Mouse (Mus musculus) neural tube, embryonic 12.5 days (tissue): ENCODE measurements around the gene Gm38100. TPM values are rescaled to one million over a fixed set of nuclear protein-coding genes. Genes with fewer than 3 reads are reported as not detected.
A peak's percentile ranks its signal among the peaks of the same experiment; 100 is the strongest.

ENCODE experiments used
- ATAC-seq: fragments of 200-750 bp; cut with Nextera tagmentation; 2 replicates; pipeline ENCODE4 v1.8.0; 2017; ENCODE audit warnings: low read depth, mild to moderate bottlenecking, moderate TSS enrichment, moderate library complexity; ENCODE audit not compliant: low FRiP score
- H3K27ac ChIP-seq: fragments of 300-500 bp; sonication (generic); 2 replicates; pipeline ENCODE4 v1.5.1; 2016
- H3K27me3 ChIP-seq: fragments of 300-500 bp; sonication (generic); replicated peaks from 2 replicates; pipeline ENCODE4 v1.6.1; 2016; ENCODE audit warnings: mild to moderate bottlenecking
- H3K36me3 ChIP-seq: fragments of 300-500 bp; sonication (generic); 2 replicates; pipeline ENCODE4 v1.6.1; 2016; ENCODE audit warnings: mild to moderate bottlenecking
- H3K4me1 ChIP-seq: fragments of 300-500 bp; sonication (generic); 2 replicates; pipeline ENCODE4 v1.6.1; 2016
- H3K4me2 ChIP-seq: fragments of 300-500 bp; sonication (generic); replicated peaks from 2 replicates; pipeline ENCODE4 v1.6.1; 2016; ENCODE audit warnings: mild to moderate bottlenecking
- H3K4me3 ChIP-seq: fragments of 300-500 bp; sonication (generic); 2 replicates; pipeline ENCODE4 v1.5.1; 2016
- H3K9ac ChIP-seq: fragments of 300-500 bp; sonication (generic); 2 replicates; pipeline ENCODE4 v1.6.1; 2016; ENCODE audit warnings: mild to moderate bottlenecking
- H3K9me3 ChIP-seq: fragments of 300-500 bp; sonication (generic); 2 replicates; pipeline ENCODE4 v1.6.1; 2016; ENCODE audit warnings: mild to moderate bottlenecking
- WGBS: fragments of 180-500 bp; shearing (Covaris S2); methylation state at CpG from one replicate; pipeline ENCODE4 v1.1.7; 2016; 5-methylcytosine and 5-hydroxymethylcytosine counted together
- polyA plus RNA-seq: library from polyadenylated mRNA; unstranded; fragments of >200 nt; fragmentation: Nextera tagmentation; extraction: Ambion mirVana; gene quantifications from 2 replicates; pipeline ENCODE4 v1.2.1, GENCODE M21; 2016

Gm38100 gene
- not detected in 2 replicates for polyA plus RNA-seq

GRCm38 (mm10) chr1:175920029-175920428, at the start of gene Gm38100:
Gm38100 (plus strand) TSS chr1:175920329.
- Histone ChIP-seq H3K4me1 (no peaks in the 10 kb centered on the region), H3K9ac (no peak within 1 kb of the TSS), H3K4me3 (no peak within 1 kb of the TSS), H3K27me3 (no peaks in the 10 kb centered on the region), H3K9me3 (no peaks in the 10 kb centered on the region), H3K27ac (no peak within 1 kb of the TSS), H3K4me2 (no peak within 1 kb of the TSS), H3K36me3 (no peaks in the 10 kb centered on the region)
- no peak for ATAC-seq
- WGBS, result 89% methylated on average over 9 of the region's 9 CpGs

- H3K4me3 ChIP-seq, result no peak overlapping the region
- H3K4me2 ChIP-seq, result no peak overlapping the region
- no peaks in the 10 kb centered on the region for H3K27me3 ChIP-seq
- no peak for ATAC-seq
- no peak overlapping the region for H3K27ac ChIP-seq
- no peak overlapping the region for H3K9ac ChIP-seq
- WGBS, result 76% methylated on average over 3 of the region's 3 CpGs
- no peaks in the 10 kb centered on the region; the same call in 1 of the 2 replicates for H3K4me1 ChIP-seq
- H3K9me3 ChIP-seq, result no peaks in the 10 kb centered on the region
- H3K36me3 ChIP-seq, result no peaks in the 10 kb centered on the region
Observed at GRCm38 (mm10) chr1:175870716-175871115, 49.4 kb upstream of the Gm38100 start.

- Histone ChIP-seq H3K4me3 (no peak overlapping the region), H3K27me3 (no peaks in the 10 kb centered on the region), H3K9me3 (no peaks in the 10 kb centered on the region), H3K4me2 (no peak overlapping the region), H3K36me3 (no peaks in the 10 kb centered on the region), H3K27ac (no peak overlapping the region), H3K4me1 (no peaks in the 10 kb centered on the region), H3K9ac (no peak overlapping the region)
- ATAC-seq, result no peak
- WGBS, result 67% methylated on average over 6 of the region's 6 CpGs
Observed at GRCm38 (mm10) chr1:175872028-175872816, 47.9 kb upstream of the Gm38100 start.

GRCm38 (mm10) chr1:175880453-175881296, 39.5 kb upstream of the Gm38100 start, which contains the start of gene Exo1:
Exo1 (plus strand) TSS chr1:175880581.
- under 1% methylated on average over 66 of the region's 66 CpGs for WGBS

GRCm38 (mm10) chr1:175883398-175883797, 36.7 kb upstream of the Gm38100 start:
- ATAC-seq, result no peak
- Histone ChIP-seq H3K9ac (no peak overlapping the region), H3K36me3 (peaks cover 16% of the 10 kb centered on the region; the same call in 1 of the 2 replicates), H3K27ac (no peak overlapping the region), H3K4me1 (peaks cover 8% of the 10 kb centered on the region; the same call in 1 of the 2 replicates), H3K4me3 (no peak overlapping the region), H3K27me3 (no peaks in the 10 kb centered on the region), H3K4me2 (no peak overlapping the region), H3K9me3 (no peaks in the 10 kb centered on the region)
- 91% methylated on average over 3 of the region's 3 CpGs for WGBS

More at GRCm38 (mm10) chr1:175880453-175881296, 39.5 kb upstream of the Gm38100 start, which contains the start of gene Exo1:
- H3K4me2 ChIP-seq, result peak within 1 kb of the TSS; percentile 84
- peak within 1 kb of the TSS; percentile 62; the same call in 1 of the 2 replicates for H3K27ac ChIP-seq
- no peaks in the 10 kb centered on the region for H3K27me3 ChIP-seq
- ATAC-seq, result peak; percentile 97
- H3K4me1 ChIP-seq, result peaks cover 8% of the 10 kb centered on the region; the same call in 1 of the 2 replicates
- no peaks in the 10 kb centered on the region for H3K9me3 ChIP-seq
- H3K36me3 ChIP-seq, result peaks cover 16% of the 10 kb centered on the region; the same call in 1 of the 2 replicates
- H3K4me3 ChIP-seq, result peak within 1 kb of the TSS; percentile 74
- H3K9ac ChIP-seq, result peak within 1 kb of the TSS; percentile 72

GRCm38 (mm10) chr1:175893263-175893662, 26.9 kb upstream of the Gm38100 start:
- ATAC-seq, result no peak
- Histone ChIP-seq H3K36me3 (peaks cover 23% of the 10 kb centered on the region), H3K4me2 (no peak overlapping the region), H3K9ac (no peak overlapping the region), H3K9me3 (no peaks in the 10 kb centered on the region), H3K4me3 (no peak overlapping the region), H3K4me1 (no peaks in the 10 kb centered on the region), H3K27me3 (no peaks in the 10 kb centered on the region), H3K27ac (no peak overlapping the region)
- WGBS, result 91% methylated on average over 6 of the region's 6 CpGs

GRCm38 (mm10) chr1:175893726-175894125, 26.4 kb upstream of the Gm38100 start:
- 95% methylated on average over 12 of the region's 12 CpGs for WGBS
- Histone ChIP-seq H3K9me3 (no peaks in the 10 kb centered on the region), H3K27me3 (no peaks in the 10 kb centered on the region), H3K4me3 (no peak overlapping the region), H3K9ac (no peak overlapping the region), H3K27ac (no peak overlapping the region), H3K4me1 (no peaks in the 10 kb centered on the region), H3K36me3 (peaks cover 23% of the 10 kb centered on the region), H3K4me2 (no peak overlapping the region)
- no peak for ATAC-seq

GRCm38 (mm10) chr1:175911207-175911606, 8.9 kb upstream of the Gm38100 start:
- no peak overlapping the region for H3K27ac ChIP-seq
- WGBS, result 93% methylated on average over 2 of the region's 2 CpGs
- ATAC-seq, result no peak

GRCm38 (mm10) chr1:175912038-175912437, 8.1 kb upstream of the Gm38100 start:
- Histone ChIP-seq H3K9me3 (no peaks in the 10 kb centered on the region), H3K9ac (no peak overlapping the region), H3K4me1 (no peaks in the 10 kb centered on the region), H3K27ac (no peak overlapping the region), H3K36me3 (peaks cover 17% of the 10 kb centered on the region; the same call in 1 of the 2 replicates), H3K27me3 (no peaks in the 10 kb centered on the region), H3K4me3 (no peak overlapping the region), H3K4me2 (no peak overlapping the region)
- no peak for ATAC-seq
- 93% methylated on average over 3 of the region's 3 CpGs for WGBS

More at GRCm38 (mm10) chr1:175911207-175911606, 8.9 kb upstream of the Gm38100 start:
- Histone ChIP-seq H3K9ac (no peak overlapping the region), H3K36me3 (peaks cover 19% of the 10 kb centered on the region; the same call in 1 of the 2 replicates), H3K9me3 (no peaks in the 10 kb centered on the region), H3K4me2 (no peak overlapping the region), H3K4me3 (no peak overlapping the region), H3K27me3 (no peaks in the 10 kb centered on the region), H3K4me1 (no peaks in the 10 kb centered on the region)

GRCm38 (mm10) chr1:175913728-175914303, 6.3 kb upstream of the Gm38100 start:
- Histone ChIP-seq H3K9ac (no peak overlapping the region), H3K4me3 (no peak overlapping the region), H3K36me3 (peaks cover 7% of the 10 kb centered on the region; the same call in 1 of the 2 replicates), H3K4me1 (no peaks in the 10 kb centered on the region), H3K4me2 (no peak overlapping the region), H3K27me3 (no peaks in the 10 kb centered on the region), H3K9me3 (no peaks in the 10 kb centered on the region), H3K27ac (no peak overlapping the region)
- 65% methylated on average over 5 of the region's 5 CpGs for WGBS
- no peak for ATAC-seq

GRCm38 (mm10) chr1:175921091-175921490, 962 bp downstream of the Gm38100 start:
- no peak overlapping the region for H3K4me3 ChIP-seq
- no peaks in the 10 kb centered on the region for H3K4me1 ChIP-seq
- ATAC-seq, result no peak
- 91% methylated on average over 8 of the region's 8 CpGs for WGBS
- no peaks in the 10 kb centered on the region for H3K27me3 ChIP-seq
- H3K36me3 ChIP-seq, result no peaks in the 10 kb centered on the region
- no peaks in the 10 kb centered on the region for H3K9me3 ChIP-seq
- H3K4me2 ChIP-seq, result no peak overlapping the region
- H3K9ac ChIP-seq, result no peak overlapping the region
- no peak overlapping the region for H3K27ac ChIP-seq
